Mouse (Mus musculus) midbrain, postnatal 0 days (tissue): ENCODE data around the gene Syde2. TPM values are rescaled to one million over a fixed set of nuclear protein-coding genes. Genes with fewer than 3 reads are reported as not detected.
"Not testable (repeated sequence)": the region's sequence is repeated elsewhere in the genome, so short reads cannot be mapped to it uniquely, and the experiment has no call there.

Experiments
- ATAC-seq: fragments of 200-750 bp; cut with Nextera tagmentation; 2 replicates; pipeline ENCODE4 v1.8.0; 2017; ENCODE audit warnings: moderate number of reproducible peaks, mild to moderate bottlenecking, moderate TSS enrichment, moderate library complexity; ENCODE audit not compliant: low FRiP score
- DNase-seq: peaks from one replicate; pipeline ENCODE4 v3.0.0-alpha.2; 2015; ENCODE audit warnings: low spot score
- H3K27ac ChIP-seq: fragments of 300-500 bp; sonication (generic); 2 replicates; pipeline ENCODE4 v1.5.1; 2014; ENCODE audit warnings: low read depth, mild to moderate bottlenecking, low read length, mixed read lengths
- H3K27me3 ChIP-seq: fragments of 300-500 bp; sonication (generic); 2 replicates; pipeline ENCODE4 v1.6.1; 2014; ENCODE audit warnings: low read length, control low read depth, mixed read lengths; ENCODE audit not compliant: insufficient read depth
- H3K36me3 ChIP-seq: fragments of 300-500 bp; sonication (generic); 2 replicates; pipeline ENCODE4 v1.6.1; 2014; ENCODE audit warnings: low read length, control low read depth, mixed read lengths; ENCODE audit not compliant: insufficient read depth
- H3K4me1 ChIP-seq: fragments of 300-500 bp; sonication (generic); 2 replicates; pipeline ENCODE4 v1.6.1; 2014; ENCODE audit warnings: mild to moderate bottlenecking, control low read depth, antibody characterized with exemption, low read length, mixed read lengths; ENCODE audit not compliant: insufficient read depth
- H3K4me2 ChIP-seq: fragments of 300-500 bp; sonication (generic); 2 replicates; pipeline ENCODE4 v1.6.1; 2014; ENCODE audit warnings: low read depth, mild to moderate bottlenecking, low read length, mixed read lengths; ENCODE audit not compliant: poor library complexity, severe bottlenecking
- H3K4me3 ChIP-seq: fragments of 300-500 bp; sonication (generic); 2 replicates; pipeline ENCODE4 v1.5.1; 2014; ENCODE audit warnings: low read depth, mild to moderate bottlenecking, low read length, moderate library complexity
- H3K9ac ChIP-seq: fragments of 300-500 bp; sonication (generic); replicated peaks from 2 replicates; pipeline ENCODE4 v1.6.1; 2014; ENCODE audit warnings: mild to moderate bottlenecking, low read length, moderate library complexity, mixed read lengths; ENCODE audit not compliant: poor library complexity, severe bottlenecking
- H3K9me3 ChIP-seq: fragments of 300-500 bp; sonication (generic); 2 replicates; pipeline ENCODE4 v1.6.1; 2016; ENCODE audit warnings: low read length, control low read depth
- CTCF ChIP-seq: IDR thresholded peaks from 2 replicates; pipeline ENCODE4 v1.5.1; 2016; ENCODE audit warnings: antibody characterized with exemption, mild to moderate bottlenecking
- WGBS: fragments of 180-500 bp; shearing (Covaris S2); extraction: QIAGEN DNeasy Blood & Tissue Kit; methylation state at CpG from one replicate; pipeline ENCODE4 v1.1.7; 2014; 5-methylcytosine and 5-hydroxymethylcytosine counted together
- polyA plus RNA-seq: library from polyadenylated mRNA; unstranded; fragments of >200 nt; fragmentation: Nextera tagmentation; extraction: Ambion mirVana; gene quantifications from 2 replicates; pipeline ENCODE4 v1.2.1, GENCODE M21; 2015
- total RNA-seq: library from RNA; depleted of rRNA; stranded (reverse); fragments of >200 nt; gene quantifications from 2 replicates; pipeline ENCODE4 v1.2.3, GENCODE M21; 2014

Syde2 gene
- total and polyA plus RNA-seq, 2 experiments from 2014 or later = 0.32 to 4.2 TPM

GRCm38 (mm10) chr3:145993481-145994201 lies 6.0 kb downstream of the Syde2 start:
- 0 out of 2 replicates have a peak, but pooled peaks cover 3% of the 10 kb centered on the region for H3K36me3 ChIP-seq
- 0 out of 2 replicates have a peak, but pooled peaks cover 1% of the 10 kb centered on the region for H3K27me3 ChIP-seq
- no peak overlapping the region for H3K4me3 ChIP-seq
- ATAC-seq (no peak), DNase-seq (no peak)
- no peak for TF ChIP-seq CTCF
- no peak overlapping the region for H3K27ac ChIP-seq
- H3K4me2 ChIP-seq = no peak overlapping the region
- H3K9ac ChIP-seq = no peak overlapping the region
- whole genome bisulfite sequencing = 85% methylated on average over 14 of the region's 14 CpGs
- no peaks in the 10 kb centered on the region for H3K4me1 ChIP-seq
- no peaks in the 10 kb centered on the region for H3K9me3 ChIP-seq

GRCm38 (mm10) chr3:145995489-145995888 lies 7.8 kb downstream of the Syde2 start:
- H3K9me3 ChIP-seq = no peaks in the 10 kb centered on the region
- H3K4me2 ChIP-seq = no peak overlapping the region
- 0 out of 2 replicates have a peak, but pooled peaks cover 3% of the 10 kb centered on the region for H3K36me3 ChIP-seq
- no peak for TF ChIP-seq CTCF
- H3K9ac ChIP-seq = no peak overlapping the region
- no peak overlapping the region for H3K27ac ChIP-seq
- DNase-seq (no peak), ATAC-seq (no peak)
- H3K4me1 ChIP-seq = no peaks in the 10 kb centered on the region
- H3K4me3 ChIP-seq = no peak overlapping the region
- no peaks in the 10 kb centered on the region for H3K27me3 ChIP-seq
- 89% methylated on average over 5 of the region's 5 CpGs for WGBS

- not testable (repeated sequence) for H3K27ac ChIP-seq, DNase-seq, H3K36me3 ChIP-seq, ATAC-seq, H3K9ac ChIP-seq, H3K27me3 ChIP-seq, H3K4me1 ChIP-seq, H3K4me3 ChIP-seq, H3K4me2 ChIP-seq, H3K9me3 ChIP-seq
- WGBS = 86% methylated on average over 4 of the region's 5 CpGs
Observed at GRCm38 (mm10) chr3:145996539-145996938, 8.9 kb downstream of the Syde2 start.

GRCm38 (mm10) chr3:146004347-146005051 lies 16.8 kb downstream of the Syde2 start:
- ATAC-seq (no peak), DNase-seq (no peak)
- H3K4me2 ChIP-seq = no peak overlapping the region
- no peaks in the 10 kb centered on the region for H3K27me3 ChIP-seq
- no peak overlapping the region for H3K9ac ChIP-seq
- 94% methylated on average over 14 of the region's 14 CpGs for WGBS
- TF ChIP-seq CTCF = no peak
- H3K9me3 ChIP-seq = no peaks in the 10 kb centered on the region
- no peaks in the 10 kb centered on the region for H3K4me1 ChIP-seq
- H3K4me3 ChIP-seq = no peak overlapping the region
- H3K27ac ChIP-seq = no peak overlapping the region
- H3K36me3 ChIP-seq = peaks cover 10% of the 10 kb centered on the region

GRCm38 (mm10) chr3:146007872-146008271 lies 20.2 kb downstream of the Syde2 start:
- 86% methylated on average over 6 of the region's 6 CpGs for whole genome bisulfite sequencing
- Histone ChIP-seq H3K27me3 (no peaks in the 10 kb centered on the region), H3K4me2 (no peak overlapping the region), H3K9me3 (no peaks in the 10 kb centered on the region), H3K27ac (no peak overlapping the region), H3K4me3 (no peak overlapping the region), H3K9ac (no peak overlapping the region), H3K36me3 (no peaks in the 10 kb centered on the region; the same call in 1 of the 2 replicates), H3K4me1 (no peaks in the 10 kb centered on the region)
- DNase-seq = no peak
- ATAC-seq = no peak
- no peak for TF ChIP-seq CTCF
